Mouse (Mus musculus) mature B cell (primary cell): ENCODE measurements around the gene Klhl35.

Experiments
- in situ Hi-C: fragments of 300-500 bp; cut with MboI; formaldehyde crosslinking; loops from 2 replicates; pipeline ENCODE4 v1.14.3; 2019

Gene Klhl35

DNA sequence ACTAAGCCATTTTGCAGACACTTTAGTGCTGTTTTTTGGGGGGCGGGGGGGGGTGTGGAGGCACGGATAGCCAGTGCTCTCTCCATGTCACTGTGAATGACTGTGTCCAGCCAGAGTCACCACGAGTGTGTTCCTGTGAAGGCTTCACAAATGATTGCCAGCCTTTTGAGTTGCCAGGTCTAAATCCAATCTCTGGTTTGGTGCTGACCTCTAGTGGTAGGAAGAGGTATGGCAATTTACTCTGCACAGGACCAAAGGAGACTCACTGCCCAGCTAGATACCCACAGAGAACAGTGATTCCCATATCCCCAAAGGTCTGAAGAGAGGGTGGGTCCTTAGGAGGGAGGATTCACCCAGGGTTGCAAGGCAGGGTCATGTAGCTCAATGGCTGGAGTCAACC is 15.1 kb upstream of the Klhl35 start:
- in situ Hi-C loops, result no loop called here

DNA sequence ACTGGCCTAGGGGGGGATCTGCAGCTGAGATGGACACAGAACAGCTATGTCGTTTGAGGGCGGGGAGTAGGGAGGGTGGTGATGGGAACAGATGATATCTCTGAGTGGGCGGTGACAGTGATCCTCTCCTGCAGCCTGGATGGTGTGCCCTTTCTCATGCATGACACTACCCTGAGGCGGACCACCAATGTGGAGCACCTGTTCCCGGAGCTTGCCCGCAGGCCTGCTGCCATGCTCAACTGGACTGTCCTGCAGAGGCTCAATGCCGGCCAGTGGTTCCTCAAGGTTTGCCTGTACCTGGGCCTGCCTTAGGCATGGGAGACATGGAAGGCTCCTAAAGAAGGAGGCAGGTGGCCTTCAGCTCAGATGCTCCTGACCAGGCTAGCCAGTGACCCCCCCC is 12.9 kb upstream of the Klhl35 start:
- in situ Hi-C loops, result no loop called here

DNA sequence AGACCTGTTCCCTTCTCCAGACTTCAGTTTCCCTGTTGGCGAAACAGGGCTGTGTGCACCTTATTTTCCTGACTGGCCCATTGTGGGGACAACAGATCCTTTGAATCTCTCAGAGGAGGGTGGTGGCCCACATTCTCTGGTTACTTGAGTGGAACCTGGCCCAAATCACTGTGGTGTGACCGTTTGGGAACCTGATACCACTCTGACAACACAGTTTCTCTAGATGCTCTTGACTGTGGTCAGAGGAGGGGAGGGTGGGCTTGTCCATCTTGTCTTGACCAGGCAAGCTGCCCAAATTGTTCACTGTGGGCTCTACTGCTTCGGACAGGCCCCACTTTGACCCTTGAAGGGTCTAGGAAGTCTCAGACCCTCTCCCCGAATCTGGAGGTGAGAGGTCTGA is 11.8 kb upstream of the Klhl35 start:
- in situ Hi-C loops, result no loop called here

DNA sequence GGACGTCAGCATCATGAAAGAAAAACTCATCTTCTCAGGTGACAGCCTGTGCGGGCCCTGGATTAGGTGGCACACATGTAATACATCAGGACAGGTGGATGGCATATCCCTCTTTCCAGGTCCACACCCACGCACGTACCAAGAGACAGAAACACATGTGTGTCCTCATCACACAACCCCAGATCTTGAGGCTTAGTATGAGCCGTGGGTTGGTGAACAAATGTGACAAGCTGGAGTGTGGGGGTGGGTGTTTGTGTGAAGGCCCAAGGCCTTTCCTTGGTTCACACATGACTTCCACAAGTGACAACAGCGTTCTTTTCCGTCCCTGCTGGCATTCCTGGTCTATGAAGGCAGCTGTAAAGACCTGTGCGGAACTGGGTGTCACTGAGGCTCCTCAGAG is 7.0 kb upstream of the Klhl35 start:
- in situ Hi-C loops, result no loop called here

DNA sequence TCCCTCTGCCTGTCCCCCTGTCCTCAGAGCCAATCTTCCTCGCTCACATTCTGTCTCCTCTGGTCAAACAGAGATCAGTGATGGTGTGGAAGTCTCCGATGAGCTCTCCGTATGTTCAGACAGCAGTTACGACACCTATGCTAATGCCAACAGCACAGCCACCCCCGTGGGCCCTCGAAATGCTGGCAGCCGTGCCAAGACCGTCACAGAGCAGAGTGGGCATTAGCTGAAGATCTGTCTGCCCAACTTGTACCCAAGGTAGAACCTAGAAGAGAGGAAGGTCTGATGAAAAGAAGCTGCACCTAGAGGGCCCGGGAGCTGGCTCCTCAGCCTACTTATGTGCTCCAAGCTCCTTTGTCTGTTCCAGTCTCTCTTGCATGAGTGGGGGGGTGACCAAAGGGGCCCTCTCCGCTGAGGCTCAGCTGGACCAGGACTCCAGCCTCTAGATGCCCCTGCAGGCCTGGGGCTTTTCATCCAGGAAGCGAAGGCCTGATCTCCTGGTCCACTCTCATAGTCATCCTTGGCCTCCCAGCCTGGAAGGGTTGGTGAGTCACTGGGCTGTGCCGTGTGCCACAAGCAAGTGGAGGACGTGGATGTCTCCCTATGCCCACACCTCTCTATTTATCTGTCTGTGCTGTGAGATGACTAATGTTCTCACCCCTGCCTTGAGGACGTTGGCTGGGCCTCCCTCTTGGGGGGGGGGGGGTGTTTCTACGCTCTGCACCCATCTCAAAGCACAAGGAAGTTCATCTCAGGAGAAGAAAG is 5.7 kb upstream of the Klhl35 start:
- in situ Hi-C loops, result no loop called here

DNA sequence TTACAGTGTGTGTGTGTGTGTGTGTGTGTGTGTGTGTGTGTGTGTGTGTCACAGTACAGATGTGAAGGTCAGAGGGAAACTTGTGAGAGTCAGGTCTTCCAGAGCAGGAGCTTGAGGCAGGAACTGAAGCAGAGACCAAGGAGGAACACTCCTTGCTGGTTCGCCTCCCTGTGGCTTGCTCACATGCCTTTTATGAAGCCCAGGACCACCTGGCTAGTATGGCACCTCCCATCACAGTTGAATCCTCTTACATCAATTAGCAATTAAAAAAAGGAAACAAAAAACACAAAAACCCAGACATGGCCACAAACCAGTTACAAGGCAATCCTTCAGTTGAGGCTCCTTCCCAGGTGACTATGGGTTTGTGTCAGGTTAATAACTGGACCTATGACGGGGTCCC is 2.7 kb upstream of the Klhl35 start:
- in situ Hi-C loops, result no loop called here

DNA sequence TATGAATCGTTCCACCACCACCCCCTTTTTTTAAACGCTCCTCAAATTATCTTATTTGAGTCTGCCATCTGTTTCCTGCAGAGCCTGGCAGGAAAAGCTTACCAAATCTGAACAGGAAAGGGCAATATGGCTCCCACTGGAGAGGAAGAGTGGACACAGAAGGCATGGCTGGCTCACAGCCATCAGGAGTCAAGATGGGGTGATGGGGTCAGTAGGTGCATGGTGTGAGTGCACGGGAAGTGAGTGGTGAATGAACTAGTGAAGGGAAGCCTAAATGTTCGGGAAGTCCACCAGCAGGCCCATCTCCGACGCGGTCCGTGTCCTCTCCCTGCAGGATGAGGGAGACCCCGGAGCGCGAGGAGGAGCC is 2.1 kb downstream of the Klhl35 start:
- in situ Hi-C loops, result no loop called here

DNA sequence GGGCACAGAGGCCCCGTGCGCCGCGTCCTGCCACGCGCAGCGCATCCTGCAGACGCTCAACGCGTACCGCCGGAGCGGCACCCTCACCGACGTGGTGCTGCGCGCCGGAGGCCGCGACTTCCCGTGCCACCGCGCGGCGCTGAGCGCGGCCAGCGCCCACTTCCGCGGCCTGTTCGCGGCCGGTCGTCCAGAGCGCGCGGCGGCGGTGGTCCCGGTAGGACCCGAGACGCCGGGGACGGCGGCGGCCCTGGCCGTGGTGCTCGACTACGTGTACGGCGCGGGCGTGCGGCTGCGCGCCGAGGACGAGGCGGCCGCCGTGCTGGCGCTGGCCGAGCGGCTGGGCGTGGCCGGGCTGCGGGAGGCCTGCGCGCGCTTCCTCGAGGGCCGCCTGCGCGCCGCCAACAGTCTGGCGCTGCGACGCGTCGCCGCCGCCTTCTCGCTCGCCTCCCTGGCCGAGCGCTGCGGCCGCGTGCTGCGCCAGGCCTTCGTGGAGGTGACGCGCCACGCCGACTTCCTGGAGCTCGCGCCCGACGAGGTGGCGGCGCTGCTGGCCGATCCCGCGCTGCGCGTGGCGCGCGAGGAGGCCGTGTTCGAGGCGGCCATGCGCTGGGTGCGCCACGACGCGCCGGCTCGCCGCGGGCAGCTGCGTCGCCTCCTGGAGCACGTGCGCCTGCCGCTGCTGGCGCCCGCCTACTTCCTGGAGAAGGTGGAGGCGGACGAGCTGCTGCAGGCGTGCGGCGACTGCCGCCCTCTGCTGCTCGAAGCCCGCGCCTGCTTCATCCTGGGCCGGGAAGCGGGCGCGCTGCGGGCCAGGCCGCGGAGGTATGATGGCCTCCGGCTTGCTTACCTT is 2.7 kb downstream of the Klhl35 start:
- in situ Hi-C loops, result no loop called here

DNA sequence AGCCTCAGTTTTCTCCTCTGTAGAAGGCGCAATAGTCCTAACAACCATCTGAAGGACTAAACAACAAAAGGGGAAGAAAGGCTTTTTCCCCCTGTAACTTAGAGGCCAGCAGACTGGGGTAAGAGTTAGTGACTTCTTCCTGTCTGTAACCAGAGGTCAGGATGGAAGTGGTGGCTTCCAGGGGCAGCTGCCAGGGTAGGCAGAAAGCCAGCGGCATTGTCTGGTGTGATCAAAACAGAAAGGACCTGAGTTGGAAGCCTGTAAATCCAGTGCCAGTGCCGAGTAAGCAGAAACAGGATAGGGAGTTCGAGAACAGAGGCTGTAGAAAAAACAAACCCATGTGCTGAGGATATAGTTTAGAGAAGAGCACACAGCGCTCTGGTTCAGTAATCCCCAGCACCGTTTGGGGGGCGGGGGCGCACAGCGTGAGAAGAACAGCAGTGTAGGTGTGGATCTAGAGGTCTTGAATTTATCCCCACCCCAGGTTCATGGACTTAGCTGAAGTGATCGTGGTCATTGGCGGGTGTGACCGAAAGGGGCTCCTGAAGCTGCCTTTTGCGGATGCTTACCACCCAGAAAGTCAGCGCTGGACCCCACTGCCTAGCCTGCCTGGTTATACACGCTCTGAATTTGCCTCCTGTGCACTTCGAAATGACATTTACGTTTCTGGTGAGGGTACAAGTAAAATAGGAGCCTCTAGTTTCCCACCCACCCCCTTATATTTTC is 4.0 kb downstream of the Klhl35 start:
- in situ Hi-C loops, result no loop called here

DNA sequence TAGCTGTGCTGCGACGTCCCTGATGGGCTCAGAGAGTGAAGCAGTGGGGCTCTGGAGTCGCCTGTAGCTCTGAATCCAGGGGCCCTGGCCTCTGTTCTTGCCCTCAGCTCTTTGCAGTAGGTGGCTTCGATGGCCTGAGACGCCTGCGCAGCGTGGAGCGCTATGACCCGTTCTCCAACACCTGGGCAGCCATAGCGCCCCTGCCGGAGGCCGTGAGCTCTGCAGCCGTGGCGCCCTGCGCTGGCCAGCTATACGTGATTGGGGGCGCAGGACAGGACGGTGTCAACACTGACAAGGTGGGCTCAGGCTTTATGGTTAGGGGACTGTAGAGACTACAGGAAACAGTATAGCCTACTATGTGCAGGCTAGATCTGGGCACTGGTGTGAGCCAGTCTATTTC is 5.8 kb downstream of the Klhl35 start:
- in situ Hi-C loops, result no loop called here

DNA sequence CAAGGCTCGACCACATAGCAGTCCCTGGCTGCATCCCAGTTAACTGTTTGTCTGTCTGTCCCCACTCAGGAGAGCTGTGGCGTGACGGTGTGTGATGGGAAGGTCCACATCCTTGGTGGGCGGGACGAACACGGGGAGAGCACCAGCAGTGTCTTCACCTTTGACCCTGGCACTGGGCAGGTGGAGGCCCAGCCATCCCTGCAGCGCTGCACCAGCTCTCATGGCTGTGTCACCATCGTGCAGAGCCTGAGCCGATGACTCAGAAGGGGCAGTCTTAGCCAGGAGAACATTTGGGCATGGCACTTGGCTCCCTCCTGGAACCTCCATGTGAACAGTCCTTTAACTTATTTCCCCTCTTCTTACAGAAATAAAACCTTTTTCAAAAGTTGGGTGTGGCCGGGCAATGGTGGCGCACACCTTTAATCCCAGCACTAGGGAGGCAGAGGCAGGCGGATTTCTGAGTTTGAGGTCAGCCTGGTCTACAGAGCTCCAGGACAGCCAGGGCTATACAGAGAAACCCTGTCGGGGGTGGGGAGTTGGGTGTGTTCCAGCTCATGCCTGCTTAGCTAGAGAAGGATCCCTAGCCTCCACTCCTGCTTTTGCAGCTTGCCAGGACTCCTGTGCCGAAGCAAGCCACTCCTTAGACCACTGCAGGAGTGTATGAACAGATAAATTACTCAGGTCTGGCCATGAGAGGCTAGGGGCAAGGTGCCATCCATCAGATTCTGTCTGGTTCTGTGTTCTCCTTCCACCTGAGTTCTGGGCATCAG is 8.0 kb downstream of the Klhl35 start:
- in situ Hi-C loops, result no loop called here

DNA sequence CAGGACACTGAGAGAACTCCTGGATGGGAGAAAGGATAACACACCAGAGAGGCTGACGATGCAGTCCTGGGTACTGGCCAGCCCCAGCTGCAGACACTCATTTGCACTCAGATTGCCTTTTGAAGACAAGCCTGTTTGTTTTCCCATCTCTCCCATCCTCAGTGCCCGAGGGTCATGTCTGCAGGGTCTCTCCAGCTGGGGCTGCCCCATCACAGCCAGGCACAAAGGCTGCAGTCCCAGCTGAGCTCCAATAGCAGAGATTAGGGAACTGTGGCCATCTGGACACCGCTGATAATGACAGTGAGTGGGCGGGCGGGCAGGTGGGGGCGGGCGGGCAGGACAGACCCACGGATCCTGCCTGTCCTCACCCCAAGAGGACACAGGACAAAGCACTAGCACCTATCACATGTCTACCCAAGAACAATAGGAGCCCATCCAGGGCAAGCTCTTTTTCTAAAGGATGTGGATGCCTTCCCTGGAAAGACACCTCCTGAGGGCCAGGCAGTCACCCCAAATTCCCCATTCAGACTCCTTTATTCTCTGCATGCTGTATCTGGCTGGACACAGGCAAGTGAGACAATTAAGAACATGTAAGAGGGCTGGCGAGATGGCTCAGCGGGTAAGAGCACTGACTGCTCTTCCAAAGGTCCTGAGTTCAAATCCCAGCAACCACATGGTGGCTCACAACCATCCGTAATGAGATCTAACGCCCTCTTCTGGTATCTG is 9.2 kb downstream of the Klhl35 start:
- in situ Hi-C loops, result loop anchor here (25.0 kb wide), 1 partner anchor 337 kb away; no protein-coding TSS in a partner anchor

DNA sequence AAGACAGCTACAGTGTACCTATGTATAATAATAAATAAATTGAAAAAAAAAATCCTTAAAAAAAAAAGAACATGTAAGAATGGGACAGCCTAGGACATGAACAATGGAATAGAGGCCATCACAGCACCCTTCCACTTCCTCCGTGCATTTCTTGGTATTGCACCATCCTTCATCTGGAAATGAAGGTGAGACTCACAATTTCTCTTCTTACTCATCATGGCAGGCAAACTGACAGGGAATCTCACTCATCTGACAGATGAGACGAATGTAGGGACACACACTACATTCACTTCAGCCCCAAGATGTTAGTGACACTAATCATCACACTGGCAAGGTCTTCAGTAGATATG is 9.7 kb downstream of the Klhl35 start:
- in situ Hi-C loops, result loop anchor here (25.0 kb wide), 1 partner anchor 337 kb away; no protein-coding TSS in a partner anchor

DNA sequence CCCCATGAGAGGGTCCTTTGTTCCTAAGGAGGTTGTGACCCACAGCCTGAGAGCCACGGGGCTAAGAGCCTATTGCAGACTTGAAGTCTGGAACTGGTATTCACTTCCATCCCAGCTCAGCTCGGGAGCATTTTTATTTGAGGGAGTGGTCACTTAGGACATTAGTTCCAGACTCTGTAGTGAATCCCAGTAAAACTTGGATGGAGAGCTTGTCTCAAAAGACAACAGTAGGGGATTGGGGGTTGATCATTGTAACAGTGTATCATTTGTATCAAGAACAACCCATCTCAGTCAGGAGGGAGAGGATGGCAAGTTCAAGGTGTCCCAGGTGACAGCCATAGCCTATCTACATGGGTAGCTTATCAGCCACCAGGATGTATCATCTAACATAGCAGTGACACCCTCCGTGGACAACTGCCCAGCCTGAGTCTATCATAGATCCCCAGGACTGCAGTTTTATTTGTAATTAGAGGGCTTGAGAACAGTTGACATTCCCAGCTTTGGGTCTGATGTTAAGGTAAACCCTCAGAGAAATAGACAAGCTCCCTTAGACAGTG is 10.8 kb downstream of the Klhl35 start:
- in situ Hi-C loops, result loop anchor here (25.0 kb wide), 1 partner anchor 336 kb away; no protein-coding TSS in a partner anchor

DNA sequence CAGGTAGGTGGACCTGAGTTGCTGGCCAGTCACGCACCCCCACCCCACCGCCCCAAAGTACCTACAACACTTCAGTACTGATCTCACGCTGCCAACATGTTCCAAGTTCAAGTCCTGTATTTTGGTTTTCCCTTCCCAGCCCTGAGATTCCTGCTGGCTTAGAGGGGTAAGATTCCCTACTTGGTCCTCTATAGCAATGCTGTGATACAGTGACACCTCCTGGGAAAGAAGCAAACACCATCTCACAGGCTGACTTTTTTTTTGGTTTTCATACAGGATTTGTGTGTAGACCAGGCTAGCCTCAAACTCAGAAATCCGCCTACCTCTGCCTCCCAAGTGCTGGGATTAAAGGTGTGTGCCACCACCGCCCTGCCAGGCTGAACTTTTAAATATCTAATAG is 11.4 kb downstream of the Klhl35 start:
- in situ Hi-C loops, result loop anchor here (25.0 kb wide), 1 partner anchor 335 kb away; no protein-coding TSS in a partner anchor

DNA sequence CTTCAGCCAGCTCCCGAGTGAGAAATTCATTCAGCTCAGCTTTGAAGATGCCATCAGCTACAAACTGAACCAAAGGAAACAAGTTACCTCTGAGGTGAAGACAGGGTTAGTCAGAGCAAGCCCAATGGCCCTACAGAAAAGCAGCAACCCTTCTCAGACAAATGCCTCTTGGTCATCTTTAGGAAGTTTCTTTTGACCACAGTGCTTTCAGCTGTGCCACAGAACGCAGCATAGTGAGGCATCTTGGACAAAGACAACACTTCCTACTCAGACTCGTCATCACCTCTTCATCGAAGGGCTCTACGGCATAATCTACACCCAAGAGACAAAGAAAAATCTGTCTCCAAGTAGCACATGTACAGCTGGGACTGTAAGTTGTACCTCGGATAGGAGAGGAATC is 16.8 kb downstream of the Klhl35 start:
- in situ Hi-C loops, result loop anchor here (25.0 kb wide), 1 partner anchor 330 kb away; no protein-coding TSS in a partner anchor

DNA sequence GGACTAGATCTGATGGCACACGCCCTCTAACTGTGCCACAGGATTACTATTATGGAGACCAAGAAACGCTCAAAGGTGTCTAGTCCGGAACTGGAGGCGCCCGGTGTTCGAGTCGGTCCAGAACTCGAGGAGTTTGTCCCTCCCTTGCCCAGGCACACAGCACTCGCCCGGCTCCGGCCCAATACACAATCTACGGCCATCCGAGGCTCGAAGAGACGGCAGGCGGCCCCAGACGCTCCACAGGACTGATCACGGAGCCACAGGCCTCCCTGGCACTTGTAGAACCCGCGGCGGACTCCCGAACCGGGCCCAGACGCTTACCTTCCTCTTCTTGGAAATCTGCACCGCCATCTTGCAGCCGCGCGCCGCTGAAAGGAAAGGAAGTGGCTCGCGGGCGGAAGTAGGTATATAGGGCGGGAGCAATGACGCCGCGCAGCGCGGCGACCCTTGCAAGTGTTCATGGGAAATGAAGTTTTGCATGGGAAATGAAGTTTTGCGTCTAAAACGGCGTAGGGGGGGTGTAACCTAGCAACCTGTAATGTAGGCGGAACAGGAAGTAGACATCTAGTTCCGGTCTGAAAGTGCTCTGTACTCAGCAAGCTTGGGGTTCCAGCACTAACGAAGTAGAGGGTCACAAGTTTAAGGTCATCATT is 17.6 kb downstream of the Klhl35 start, which contains the start of gene Rps3:
Gene Rps3 (minus strand): TSS at position 468 of the 653 bp plus-strand sequence.
- in situ Hi-C loops, result loop anchor here (25.0 kb wide), 1 partner anchor 329 kb away; no protein-coding TSS in a partner anchor

DNA sequence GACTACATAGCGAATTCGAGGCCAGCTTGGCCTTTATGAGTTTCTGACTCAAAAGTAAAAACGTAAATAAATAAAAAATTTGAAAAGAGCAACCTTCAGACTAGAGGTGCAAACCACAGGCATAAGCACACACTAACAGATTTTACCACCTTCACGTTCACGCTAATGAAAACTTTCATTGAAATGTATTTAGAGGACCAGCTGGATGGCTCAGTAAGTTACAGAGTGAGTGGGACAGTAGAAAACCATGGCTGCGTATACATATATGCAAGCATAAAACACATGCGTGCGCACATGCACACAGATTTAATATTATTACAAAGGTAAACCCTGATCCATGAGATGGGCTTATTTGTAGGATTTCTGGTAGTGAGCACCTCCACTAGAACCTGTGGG is 18.1 kb downstream of the Klhl35 start:
- in situ Hi-C loops, result loop anchor here (25.0 kb wide), 1 partner anchor 328 kb away; no protein-coding TSS in a partner anchor

DNA sequence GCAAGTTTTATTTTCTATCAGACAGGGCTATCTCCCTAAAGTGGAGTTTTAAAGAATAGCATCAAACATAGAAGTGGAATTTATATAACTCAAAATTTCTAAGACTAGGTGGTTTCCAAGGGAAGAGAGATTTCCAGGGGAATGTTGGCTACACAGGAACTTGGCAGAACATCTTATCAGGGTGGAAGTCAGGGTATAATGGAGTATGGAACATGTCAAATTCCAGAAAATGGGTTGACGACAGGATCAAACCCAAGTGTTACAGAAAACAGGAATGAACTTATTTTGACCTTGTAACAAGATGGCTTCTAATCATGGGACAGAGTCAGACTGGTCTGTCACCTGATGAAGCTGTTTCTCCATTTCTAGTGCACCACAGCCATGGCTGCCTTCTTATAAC is 18.9 kb downstream of the Klhl35 start:
- in situ Hi-C loops, result loop anchor here (25.0 kb wide), 1 partner anchor 328 kb away; no protein-coding TSS in a partner anchor

DNA sequence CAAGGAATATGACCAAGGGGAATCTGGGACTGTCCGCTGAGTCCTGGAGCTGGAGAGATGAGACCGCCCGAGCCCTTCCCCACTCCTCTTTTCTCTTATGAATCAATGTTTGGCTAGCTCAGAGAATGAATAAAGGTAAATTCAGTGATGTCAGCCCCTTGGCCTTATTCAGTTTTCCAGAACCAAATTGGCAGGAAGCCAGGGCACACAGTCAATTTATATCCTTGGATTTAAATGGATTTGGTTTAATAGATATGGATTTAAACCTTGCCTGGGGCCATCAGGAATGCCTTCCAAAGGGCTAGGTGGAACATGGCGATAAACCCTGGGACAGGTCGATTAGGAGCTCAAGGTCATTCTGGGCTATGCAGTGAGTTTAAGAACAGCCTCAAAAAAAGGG is 23.9 kb downstream of the Klhl35 start:
- in situ Hi-C loops, result loop anchor here (10.0 to 25.0 kb wide), 2 partner anchors 105 to 323 kb away; no protein-coding TSS in a partner anchor
